Mouse (Mus musculus): ENCODE data around the gene Cpm. TPM values are rescaled to one million over a fixed set of nuclear protein-coding genes. Genes with fewer than 3 reads are reported as not detected.

The Cpm gene
- polyA plus RNA-seq, 1 experiment = not detected

DNA sequence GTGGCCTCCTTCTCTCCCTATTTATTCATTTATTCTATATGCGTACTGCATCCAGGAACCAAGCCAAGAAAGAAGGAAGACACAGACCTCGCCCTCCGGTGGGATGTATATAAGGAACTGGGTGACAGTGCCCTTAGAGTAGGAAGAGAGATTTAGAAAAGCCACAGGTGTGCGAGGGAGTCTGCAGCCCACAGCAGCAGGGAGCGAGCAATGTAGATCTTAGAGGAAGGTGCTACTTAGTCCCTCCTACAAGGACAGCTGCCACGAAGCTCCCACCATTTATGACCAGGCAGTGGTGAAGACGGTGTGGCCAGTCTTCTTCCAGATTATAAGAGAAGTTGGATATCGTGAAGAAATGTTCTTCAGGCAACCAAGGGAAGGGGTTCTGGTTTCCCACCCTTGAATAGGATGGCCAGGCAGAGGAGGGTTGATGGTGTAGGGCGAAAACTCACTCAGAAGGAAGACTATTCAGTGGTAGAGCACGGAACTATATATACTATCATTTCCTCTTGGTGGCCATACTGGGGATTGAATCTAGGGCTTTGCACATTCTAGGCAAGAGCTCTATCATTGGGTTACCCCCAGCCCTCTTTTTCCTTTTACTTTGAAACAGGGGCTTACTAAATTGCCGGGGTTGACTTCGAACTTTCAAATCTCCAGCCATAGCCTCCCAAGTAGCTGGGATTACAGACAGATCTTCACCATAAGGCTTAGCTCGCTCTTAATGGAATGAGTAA is 42.8 kb downstream of the Cpm start:
- no peak for TF ChIP-seq GATA1 (IDR thresholded peaks at IDR 0.05; ENCODE audit: low read length)

DNA sequence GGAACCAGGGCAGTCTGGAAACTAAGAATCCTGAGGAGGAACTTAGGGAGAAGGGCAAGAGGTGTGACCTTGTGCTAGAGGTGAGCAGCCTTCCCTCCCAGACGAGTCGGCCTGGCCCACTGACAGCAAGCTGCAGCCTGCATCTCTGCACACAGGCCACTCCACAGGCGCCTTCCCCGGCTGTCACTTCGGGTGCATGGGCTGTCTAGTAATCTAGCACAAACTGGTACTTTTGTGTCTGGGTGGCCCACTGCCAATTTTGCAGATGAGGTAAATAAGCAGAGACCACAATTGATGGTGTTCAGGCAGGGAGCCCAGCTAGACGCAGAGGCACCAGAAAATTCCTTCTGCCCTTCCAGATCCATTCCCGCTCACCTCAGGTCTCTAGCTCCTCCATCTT is 43.4 kb downstream of the Cpm start:
- TF ChIP-seq GATA1 (IDR thresholded peaks at IDR 0.05; ENCODE audit: low read length) = no peak

DNA sequence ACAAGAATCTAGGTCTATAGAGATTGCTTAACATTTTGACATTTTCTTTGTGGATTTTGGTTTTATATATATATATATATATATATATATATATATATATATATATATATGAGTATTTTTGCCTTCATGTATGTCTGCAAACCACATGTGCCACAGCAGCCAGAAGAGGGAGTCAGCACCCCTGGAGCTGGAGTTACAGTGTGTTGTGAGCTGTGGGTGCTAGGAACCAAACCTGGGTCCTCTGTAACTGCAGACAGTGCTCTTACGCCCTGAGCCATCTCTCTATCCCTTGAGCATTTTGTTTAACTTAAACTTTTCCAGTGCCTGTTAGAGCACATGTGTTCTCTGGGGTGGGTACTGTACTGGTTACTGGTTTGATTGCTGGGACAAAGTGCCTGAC is 44.6 kb downstream of the Cpm start:
- TF ChIP-seq GATA1 (IDR thresholded peaks at IDR 0.05; ENCODE audit: low read length) = no peak

DNA sequence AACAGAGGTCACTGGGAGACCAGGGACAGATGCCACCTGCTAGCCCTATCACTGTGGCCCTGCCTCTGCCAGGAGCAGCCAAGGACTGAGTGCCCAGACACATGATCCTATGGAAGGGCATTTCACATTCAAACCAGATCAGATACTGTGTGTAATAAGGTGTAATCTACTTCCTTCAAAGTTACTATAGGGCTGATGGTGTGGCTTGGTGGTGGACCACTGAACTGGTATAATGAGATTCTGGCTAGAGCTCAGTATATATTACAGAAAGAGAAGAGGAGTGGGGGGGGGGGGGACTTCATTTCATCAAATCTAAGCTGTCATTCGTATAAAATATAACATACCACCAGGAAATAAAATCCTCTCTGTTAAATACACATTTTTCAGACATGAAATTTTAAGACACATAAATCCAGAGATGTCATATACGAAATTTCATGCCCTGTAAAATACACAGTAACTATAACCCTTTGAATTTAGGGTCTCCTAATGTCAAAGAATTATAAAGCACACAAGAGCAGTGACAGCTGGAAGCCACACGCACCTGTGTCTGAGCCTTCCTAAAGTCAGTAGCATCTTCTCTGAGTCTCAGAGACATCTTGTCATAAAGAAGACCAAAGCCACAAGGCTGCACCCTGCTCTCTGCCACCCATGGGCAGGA is 45.2 kb downstream of the Cpm start:
- no peak for TF ChIP-seq GATA1 (IDR thresholded peaks at IDR 0.05; ENCODE audit: low read length)

DNA sequence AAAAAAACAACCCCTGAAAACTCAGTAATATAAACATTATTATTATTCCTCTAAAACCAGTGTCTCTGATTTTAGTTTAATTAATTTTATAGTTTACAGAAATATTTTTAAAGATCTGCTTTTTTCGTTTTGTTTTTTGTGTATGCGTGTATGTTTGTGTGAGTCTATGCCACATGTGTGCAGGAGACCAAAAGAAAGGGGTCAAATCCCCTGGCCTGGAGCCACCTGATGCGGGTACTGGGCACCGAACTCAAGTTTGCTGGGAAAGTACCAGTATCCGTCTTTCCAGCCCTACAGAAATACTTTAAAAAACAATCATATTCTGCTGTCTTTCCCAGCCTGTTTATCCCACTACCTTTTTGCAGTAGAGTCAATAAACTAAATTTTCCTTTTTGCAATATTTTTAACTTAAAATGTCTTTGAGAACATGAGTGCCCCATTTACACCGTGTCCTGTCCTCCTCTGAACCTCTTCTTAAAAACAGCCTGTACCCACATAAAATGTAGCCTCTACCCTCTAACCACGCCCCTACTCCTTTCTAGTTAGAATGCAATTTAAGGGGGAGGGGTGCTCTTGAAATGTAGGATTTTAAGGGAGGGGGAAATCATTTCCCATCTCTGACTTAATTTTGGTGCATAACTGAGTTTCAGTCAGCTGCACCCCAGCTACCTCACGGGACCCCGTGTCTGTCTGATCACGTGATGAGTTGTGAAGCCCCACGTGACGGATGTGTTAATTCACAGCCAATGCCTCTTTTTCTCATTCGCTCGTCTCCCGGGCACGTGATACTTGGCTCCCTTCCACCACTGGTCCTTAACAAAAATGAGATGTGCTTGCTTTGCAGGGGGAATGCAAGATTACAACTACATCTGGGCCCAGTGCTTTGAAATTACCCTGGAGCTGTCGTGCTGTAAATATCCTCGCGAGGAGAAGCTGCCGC is 46.1 kb downstream of the Cpm start:
- no peak for TF ChIP-seq GATA1 (IDR thresholded peaks at IDR 0.05; ENCODE audit: low read length)

DNA sequence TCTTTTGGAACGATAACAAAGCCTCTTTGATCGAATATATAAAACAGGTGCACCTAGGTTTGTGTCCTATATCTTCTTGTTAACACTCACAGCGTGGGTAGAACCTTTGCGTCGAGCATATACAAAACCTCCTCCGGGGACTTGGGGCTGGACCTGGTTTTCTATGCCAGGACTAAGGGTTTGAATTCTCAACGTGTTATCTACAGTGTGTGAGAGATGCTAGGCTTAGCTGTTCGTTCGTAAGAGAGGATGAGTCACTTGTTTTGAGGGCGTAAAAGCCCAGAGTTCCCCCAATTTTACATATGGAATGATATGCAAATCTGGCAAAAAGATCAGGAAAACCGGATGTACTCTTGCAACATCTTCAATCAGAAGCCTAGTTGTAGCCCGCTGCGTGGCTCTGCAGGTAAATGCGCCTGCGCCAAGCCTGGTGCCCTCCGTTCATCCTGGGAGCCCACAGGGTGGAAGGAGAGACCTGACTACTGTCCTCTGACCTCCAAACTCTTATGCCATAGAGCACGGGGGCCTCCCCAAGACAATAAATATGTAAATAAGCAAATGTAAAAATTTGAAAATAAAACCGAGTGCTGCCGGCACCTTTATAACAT is 46.8 kb downstream of the Cpm start:
- no peak for TF ChIP-seq GATA1 (IDR thresholded peaks at IDR 0.05; ENCODE audit: low read length)

DNA sequence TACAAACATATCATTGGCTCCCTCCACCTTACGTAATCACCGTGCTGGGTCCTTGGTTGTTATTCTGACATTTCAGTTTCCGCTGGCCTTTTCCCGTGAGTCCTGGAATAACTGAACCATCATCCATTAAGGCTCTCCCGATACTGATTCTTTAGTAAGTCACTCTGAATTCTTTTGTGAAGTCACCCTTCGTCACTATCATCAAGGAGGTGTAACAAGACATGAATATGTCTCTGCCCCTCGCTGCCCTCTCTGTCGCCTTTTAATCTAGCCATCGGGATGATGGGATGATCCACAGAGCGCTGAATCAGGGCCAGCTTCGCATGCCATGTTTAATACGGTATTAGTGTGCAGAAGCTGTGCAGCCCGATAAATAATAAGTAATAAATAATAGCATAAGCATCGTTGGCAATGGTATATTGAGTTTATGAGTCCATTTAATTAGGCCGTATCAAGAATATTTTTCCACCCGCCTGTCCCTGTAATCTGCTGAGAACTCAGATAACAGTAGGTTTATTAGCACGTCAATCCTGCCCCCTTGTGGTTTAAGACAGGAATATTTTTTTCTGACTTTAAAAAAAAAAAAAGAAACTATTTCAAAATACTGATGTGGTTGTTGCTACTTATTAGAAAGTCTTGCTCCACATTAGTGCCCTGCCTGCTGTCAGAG is 47.5 kb downstream of the Cpm start:
- TF ChIP-seq GATA1 (IDR thresholded peaks at IDR 0.05; ENCODE audit: low read length) = no peak

DNA sequence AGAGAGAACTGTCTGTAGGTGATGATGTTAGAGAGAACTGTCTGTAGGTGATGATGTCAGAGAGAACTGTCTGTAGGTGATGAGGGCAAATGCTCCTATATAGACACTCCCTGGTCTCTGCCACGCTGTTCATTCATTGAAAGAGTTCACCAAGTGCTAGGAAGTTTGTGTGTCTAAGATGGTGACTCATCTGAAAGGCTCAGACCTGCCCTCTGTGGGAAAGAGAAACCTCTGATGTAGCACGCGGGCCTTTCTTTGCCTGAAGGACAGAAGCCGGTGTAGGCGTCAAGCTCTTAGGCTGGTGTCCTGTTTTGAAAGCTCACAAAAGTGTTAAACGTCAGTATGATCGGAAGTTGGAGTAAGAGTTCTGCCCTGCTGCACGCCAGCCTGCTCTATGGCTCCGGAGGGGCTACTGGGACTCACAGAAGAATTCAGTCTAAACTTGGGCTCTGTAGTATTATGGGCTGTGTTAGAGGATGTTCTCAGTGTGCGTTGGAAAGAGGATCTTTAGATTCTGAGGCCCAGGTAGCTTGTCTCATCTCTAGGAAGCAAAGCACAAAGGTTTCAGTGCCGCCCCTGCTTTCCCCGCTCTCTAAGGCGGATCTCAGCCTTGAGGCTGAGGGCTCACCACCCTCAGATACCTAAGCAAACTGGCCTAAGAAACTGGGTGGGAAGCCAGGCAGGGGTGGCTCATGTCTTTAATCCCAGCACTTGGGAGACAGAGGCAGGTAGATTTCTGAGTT is 48.4 kb downstream of the Cpm start:
- TF ChIP-seq GATA1 (IDR thresholded peaks at IDR 0.05; ENCODE audit: low read length) = no peak

GRCm38 (mm10) chr10:117678357-117678756 is 49.1 kb downstream of the Cpm start:
- peak; percentile 15 for TF ChIP-seq GATA1 (IDR thresholded peaks at IDR 0.05; ENCODE audit: low read length)

GRCm38 (mm10) chr10:117679029-117679686 is 49.9 kb downstream of the Cpm start:
- TF ChIP-seq GATA1 (IDR thresholded peaks at IDR 0.05; ENCODE audit: low read length) = no peak

DNA sequence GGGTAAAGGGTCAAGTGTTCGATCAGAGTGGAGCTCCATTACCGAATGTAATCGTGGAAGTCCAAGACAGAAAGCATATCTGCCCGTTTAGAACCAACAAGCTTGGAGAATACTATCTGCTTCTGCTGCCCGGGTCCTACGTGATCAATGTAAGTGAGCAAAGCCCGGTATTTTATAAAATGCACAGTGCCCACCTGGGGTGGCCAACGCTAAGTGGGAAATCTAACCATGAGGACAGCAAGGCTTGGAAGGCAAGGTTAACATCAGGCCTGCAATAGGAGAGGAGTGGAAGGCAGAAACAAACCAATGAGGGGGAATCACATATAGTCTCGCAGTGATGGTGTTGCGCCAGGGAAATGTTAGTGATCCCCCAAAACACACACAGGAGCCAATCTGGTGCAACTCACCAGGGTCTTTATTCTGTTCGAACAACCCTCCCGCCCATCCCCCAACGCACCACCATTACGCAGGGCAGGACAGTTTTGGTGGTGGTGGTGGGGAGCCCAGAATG is 50.7 kb downstream of the Cpm start:
- TF ChIP-seq GATA1 (IDR thresholded peaks at IDR 0.05; ENCODE audit: low read length) = no peak

DNA sequence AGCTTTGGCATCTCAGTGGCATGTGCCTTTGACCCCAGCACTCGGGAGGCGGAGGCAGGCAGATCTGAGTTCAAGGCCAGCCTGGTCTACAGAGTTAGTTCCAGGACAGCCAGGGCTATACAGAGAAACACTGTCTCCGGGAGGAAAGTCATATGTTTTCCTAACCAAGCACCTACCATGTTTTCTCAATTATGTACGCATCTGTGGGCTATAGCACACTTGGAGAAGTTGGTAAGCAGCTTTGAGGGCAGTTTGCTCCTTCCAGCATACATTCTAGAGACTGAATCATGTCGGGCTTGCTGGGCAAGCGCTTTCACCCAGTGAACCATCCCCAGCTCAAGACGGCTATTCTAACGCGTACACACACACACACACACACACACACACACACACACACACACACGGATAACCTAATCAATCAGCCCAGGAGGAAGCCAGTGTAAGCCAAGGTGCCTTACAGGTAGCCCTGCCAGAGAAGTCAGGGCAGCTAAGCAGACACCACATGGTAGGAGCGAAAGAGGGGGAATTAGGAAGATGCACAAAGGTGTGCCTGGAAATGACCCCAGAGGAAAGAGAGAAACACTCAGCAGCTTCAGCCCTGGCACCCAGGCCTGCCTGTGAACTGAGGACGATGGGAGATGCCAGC is 51.7 kb downstream of the Cpm start:
- TF ChIP-seq GATA1 (IDR thresholded peaks at IDR 0.05; ENCODE audit: low read length) = no peak

DNA sequence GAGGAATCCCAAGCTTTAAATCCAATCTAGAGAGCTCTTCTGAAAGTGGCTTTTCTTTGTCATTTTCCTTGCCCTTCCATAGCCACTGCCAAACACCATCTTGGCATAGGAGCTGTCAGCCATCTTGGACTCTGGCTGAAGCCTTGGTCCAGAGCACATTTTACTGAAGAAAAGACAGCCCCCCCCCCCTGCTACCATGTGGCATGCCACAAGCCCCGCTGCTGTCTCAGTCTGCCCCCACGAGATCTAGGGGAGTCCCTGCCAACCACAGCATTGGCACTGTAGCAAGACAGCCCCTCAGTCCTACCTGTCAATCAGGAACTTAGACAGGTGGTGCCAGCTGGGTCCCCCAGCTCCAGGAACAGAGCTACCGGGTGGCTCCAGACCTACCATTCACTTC is 52.2 kb downstream of the Cpm start:
- TF ChIP-seq GATA1 (IDR thresholded peaks at IDR 0.05; ENCODE audit: low read length) = no peak

Measured in G1E-ER4 (cell line).